Mouse (Mus musculus) ES-E14 (cell line): ENCODE data around the gene 2010300C02Rik.

Source experiments
- HCFC1 ChIP-seq: IDR thresholded peaks from 2 replicates; pipeline ENCODE4 v1.6.1; 2012; ENCODE audit warnings: low read length, inconsistent platforms, borderline replicate concordance; ENCODE audit not compliant: insufficient read depth
- ZNF384 ChIP-seq: IDR thresholded peaks from 2 replicates; pipeline ENCODE4 v1.6.1; 2012; ENCODE audit warnings: low read depth, low read length, inconsistent platforms

DNA sequence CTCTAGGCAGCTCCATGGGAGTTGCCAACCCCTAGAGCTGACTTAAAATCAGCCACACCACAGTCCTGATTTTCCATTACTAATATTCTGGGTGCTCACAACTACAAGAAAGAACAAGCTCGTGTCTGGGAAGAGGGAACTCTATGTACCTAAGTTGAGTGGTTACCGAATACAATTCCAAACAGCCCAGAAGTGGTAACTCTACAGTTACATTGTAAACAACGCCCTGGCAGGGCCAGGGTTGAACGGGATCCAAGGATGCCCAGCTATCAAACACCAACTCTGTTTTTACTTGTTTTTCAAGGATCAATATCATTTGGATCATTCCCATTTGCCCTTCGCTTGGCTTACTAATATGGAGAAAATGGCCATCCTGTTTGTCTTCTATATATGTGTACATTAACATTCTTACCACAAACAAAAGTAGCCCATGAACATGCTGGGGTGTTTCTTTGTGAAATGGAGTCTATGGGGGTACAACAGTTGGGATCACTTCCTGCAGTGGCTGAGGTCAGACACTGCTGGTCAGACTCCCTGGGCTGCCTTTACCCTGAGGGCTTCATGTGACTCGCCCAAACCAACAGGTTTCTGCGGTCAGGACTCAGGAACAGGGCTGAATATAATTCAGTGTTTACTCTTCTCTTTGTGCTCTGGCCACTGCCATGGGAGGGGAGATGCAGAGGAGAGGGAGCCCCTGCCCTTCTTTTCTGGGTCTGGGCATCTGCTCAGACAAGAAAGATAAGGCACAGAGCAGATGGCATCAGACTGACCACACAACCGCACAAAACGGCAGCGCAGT, 89.3 kb downstream of the 2010300C02Rik start:
- TF ChIP-seq HCFC1, result no peak
- TF ChIP-seq ZNF384, result no peak
